Mouse (Mus musculus): ENCODE measurements at regions not wholly inside any gene's neighbourhood (a gene's known extent, or its start where the extent isn't known, plus 50 kb on each side); places are given as distances from the start of the nearest gene placed in this dataset.

DNA sequence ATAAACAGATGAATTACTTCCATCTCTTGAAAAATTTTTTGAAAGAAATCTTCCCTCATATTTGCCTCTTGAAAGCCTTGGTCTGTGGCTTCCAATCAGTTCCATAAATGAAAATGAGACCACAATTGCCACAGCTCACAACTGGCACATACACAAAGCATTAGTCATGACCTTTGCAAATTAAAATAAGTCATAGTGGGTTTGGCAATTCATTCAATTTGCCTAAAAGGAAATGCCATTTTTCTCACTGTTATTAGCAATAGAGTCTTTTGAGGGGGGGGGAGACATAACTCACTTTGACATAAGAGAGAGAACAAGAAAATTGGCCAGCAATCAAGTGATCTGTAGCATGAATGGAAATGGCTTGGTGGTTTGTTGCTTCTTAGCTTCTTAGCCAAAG, 98.8 kb downstream of the Arl4a start:
- TF ChIP-seq CTCF (conservative IDR thresholded peaks at IDR 0.05; ENCODE audit: insufficient read depth, insufficient read length, low read depth, low read length) (no peak), POLR2A (IDR thresholded peaks at IDR 0.05; ENCODE audit: low read depth, low read length) (no peak)
